Mouse (Mus musculus) cerebellum, adult 9-10 months (tissue): ENCODE results near the gene Rassf7.

Experiments
- DNase-seq: peaks from one replicate; pipeline ENCODE4 v3.0.0; 2022

Gene Rassf7

GRCm38 (mm10) chr7:141196619-141197282 lies 18.9 kb upstream of the Rassf7 start:
- DNase-seq = no peak

DNA sequence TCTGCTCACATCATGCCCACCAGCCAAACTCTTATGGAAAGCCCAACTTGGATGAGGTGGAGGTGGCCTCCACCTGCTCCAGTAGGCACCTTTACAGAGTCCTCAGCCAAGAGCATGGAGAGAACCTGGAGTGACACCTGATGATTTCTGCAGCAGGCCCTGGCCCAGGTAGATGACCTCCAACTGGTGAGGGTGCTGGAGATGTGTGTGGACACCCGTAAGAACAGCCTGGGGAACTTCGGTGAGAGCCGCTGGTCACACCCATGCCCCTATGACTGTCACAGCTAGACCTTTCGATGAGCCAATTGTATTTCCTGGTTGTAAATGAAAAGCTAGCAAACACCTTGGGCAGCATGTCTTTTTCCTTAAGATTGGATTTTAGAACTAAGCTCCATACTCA lies 17.5 kb upstream of the Rassf7 start:
- no peak for DNase-seq

GRCm38 (mm10) chr7:141204546-141204945 lies 11.1 kb upstream of the Rassf7 start:
- no peak for DNase-seq

GRCm38 (mm10) chr7:141205504-141205903 lies 10.2 kb upstream of the Rassf7 start:
- DNase-seq = no peak

DNA sequence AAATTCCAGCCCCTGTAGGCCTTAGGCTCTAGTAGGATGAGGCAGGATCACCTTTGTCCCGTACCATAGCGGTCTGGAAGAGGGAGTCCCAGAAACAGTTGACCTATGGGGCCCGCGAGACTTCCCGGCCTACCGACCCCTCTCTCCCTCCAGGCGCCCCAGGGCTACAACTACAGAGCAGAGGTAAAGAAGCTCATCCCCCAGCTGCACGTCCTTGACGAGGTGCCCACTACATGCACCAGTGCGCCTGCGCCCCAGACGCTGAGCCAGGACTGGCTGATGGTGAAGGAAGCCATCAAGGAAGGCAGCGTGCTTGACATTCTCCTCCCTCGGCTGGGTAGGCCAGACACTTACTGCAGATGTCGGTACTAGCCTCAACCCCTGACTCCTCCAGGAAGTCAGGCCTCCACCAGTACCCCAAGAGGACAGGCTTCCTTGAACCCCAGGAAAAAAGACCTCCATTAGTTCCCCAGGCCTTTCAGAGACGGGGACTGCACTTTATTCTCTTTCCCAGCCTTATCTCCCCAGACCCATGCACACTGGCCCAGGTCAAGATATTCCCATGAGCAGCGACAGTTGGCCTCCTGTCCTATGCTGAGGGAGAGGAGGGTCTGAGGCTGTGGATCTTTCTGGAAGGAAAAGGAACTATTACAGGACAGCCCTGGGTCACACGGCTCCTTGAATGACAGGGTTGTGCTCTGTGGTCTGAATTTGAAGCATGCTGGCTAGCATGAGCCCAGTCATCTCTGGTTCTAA lies 9.3 kb upstream of the Rassf7 start:
- no peak for DNase-seq

DNA sequence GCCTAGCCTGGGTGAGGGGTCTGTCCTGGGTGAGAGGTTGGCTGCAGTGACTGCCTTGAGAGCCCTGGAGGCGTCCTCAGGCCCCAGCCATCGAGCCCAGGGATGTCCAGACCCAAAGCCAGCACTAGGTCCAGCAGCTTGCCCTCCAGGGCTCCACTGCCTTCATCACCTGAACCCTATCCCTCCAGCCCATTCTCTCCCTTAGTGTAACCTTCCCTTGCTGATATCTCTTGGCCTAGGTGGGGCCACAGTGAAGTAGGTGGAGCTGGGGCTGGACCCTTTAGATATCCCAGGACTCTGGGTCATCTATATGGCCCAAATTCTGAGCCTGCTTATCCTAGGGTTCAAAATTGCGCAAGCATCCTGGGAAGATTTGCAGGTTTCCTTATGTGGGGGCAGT lies 6.1 kb upstream of the Rassf7 start:
- no peak for DNase-seq

GRCm38 (mm10) chr7:141210137-141210536 lies 5.5 kb upstream of the Rassf7 start:
- no peak for DNase-seq

GRCm38 (mm10) chr7:141210606-141211131 lies 5.0 kb upstream of the Rassf7 start:
- no peak for DNase-seq

DNA sequence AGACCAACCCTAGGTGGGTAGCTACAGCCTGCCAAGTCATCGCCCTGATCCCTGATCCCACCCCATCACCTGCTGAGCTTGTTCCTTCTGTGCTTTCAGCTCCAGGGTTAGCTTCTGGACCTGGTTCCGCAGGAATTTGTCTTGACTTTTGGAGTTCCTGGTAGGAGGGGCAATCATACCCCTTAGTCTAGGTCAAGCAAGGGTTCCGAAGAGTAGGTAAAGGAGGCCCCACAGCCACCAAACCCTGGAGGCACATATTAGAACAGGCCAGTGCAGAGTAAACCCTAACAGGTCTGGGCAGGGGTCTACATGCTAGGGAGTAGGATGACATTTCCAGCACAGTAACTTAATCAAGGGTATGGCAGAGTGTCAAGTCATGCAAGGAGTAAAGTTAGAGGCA lies 2.5 kb upstream of the Rassf7 start:
- DNase-seq = no peak

DNA sequence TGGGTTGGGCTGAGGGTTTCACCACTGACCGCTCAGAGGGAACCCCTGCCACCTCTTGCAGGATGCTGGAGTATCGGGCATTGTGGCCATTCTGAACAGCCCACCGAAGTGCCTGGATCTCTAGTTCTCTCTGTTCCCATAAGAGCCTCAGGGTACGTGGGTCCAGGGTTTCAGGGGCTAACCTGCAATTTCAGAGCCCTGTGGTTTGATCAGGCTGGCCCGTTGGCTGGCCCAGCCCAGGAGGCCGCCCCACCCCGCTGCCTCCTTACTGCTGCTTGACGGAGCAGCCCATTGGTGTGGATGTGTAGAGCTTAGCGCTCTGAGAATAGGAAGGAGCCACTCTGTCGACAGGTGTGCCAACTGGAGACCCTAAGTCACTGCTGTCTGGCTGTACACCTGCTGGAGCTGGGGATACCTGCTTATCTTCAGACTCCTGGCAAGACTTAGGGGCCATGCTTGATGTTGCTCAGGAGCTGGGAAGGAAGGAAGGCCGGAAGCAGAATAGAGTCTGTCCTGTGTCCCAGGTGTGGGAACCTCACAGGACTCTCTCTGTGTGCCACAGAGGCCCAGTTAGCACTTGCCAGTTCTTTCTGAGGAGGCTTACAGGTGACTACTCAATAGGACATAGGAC lies 1.9 kb upstream of the Rassf7 start, which contains the start of gene Lmntd2:
Gene Lmntd2, minus strand, starts transcription at position 476 of the 631 bp plus-strand sequence.
- peak; percentile 15 for DNase-seq

DNA sequence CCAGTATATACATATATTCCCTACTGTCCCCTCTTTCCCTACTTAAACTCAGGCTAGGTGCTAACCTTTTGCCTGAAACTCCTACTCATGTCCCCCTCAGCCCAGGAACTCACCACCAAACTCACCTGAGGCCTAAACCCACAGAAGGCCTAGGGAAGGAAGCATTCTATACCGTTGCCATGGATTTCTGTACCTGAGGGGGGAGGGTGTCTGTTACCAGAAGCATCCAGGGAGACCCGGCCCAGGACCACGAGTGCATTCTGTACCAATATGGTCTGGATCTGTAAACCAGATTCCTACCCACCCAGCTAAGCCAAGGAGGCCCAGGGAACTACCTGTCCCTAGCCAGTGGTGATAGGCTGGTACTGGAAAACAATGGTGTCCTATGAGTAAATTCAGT lies 1.4 kb upstream of the Rassf7 start:
- peak; percentile 11 for DNase-seq

- DNase-seq = peak; percentile 40
Observed at GRCm38 (mm10) chr7:141215880-141216733, 447 bp downstream of the Rassf7 start.

- no peak for DNase-seq
Observed at GRCm38 (mm10) chr7:141216894-141217293, 1.2 kb downstream of the Rassf7 start.

- no peak for DNase-seq
Observed at GRCm38 (mm10) chr7:141217343-141218013, 1.8 kb downstream of the Rassf7 start.

GRCm38 (mm10) chr7:141218141-141218540 lies 2.5 kb downstream of the Rassf7 start:
- DNase-seq = no peak

GRCm38 (mm10) chr7:141218557-141219133 lies 3.0 kb downstream of the Rassf7 start:
- DNase-seq = no peak

DNA sequence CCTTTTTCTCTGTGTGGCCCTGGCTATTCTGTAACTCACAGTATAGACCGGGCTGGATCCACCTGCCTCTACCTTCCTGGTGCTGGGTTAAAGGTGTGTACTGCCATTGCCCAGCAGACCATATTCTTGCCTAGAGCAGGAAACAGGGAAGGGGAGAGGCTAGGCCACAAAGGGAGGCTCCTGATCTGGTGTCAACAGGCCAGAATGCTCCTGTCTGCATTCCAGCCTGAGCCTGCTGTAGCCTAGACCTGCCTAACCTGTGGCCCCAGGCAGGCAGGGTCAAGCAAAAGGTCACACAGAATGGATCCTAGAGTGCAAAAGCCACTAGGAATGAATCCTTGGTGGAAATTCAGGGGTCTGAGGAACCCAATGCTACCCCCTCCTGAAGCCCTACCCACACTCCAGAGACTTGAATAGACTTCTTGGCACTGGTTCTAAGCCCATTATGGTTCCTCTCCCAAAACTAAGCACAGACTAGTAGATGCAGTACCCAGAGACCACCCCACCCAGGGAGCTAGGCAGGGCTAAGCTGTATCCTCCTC lies 4.0 kb downstream of the Rassf7 start:
- peak; percentile 32 for DNase-seq

DNA sequence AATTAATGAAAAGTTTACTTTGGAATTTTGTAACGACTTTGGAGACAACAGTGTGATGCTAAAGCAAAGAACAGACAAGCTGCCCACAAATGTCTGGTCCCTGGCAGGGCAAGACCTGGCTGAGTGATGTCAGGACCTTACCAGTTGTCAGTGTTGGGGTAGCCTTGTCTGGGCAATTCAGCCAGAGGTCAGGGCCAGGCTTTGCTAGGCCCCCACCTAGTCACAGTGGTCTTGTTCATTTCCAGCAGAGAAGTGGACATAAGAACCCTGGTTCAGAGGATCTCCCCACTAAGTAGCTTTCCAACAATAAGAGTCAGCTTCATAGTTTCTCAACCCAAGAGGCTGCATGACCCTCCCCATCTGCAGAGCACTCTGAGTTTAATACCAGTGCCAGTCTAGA lies 4.7 kb downstream of the Rassf7 start:
- DNase-seq = no peak

- DNase-seq = peak; percentile 91
Observed at GRCm38 (mm10) chr7:141221249-141222125, 5.8 kb downstream of the Rassf7 start.

DNA sequence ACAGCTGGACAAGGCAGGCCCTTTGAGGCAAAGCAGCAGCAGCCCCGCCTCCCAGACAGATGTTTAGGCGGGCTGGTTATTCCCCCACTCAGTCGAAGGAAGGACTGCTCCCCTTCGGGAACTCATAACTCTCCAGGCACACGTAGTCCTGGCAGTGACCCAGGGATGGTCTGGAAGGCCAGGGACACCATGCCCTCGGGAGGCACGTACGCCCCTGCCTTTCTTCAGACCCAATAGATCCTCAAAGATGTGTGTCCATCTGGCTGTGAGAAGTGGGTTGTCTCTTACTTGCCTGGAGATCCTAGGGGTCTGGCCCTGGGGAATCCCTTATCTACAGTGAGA lies 6.4 kb downstream of the Rassf7 start:
- no peak for DNase-seq
